Mouse (Mus musculus) embryo, embryonic 10.5 days (tissue): ENCODE data around the gene Gm28845.
A peak's percentile ranks its signal among the peaks of the same experiment; 100 is the strongest.

Experiments used
- DNase-seq: peaks from one replicate; pipeline ENCODE4 v3.0.0-alpha.2; 2015; ENCODE audit warnings: low spot score

Gm28845 gene

DNA sequence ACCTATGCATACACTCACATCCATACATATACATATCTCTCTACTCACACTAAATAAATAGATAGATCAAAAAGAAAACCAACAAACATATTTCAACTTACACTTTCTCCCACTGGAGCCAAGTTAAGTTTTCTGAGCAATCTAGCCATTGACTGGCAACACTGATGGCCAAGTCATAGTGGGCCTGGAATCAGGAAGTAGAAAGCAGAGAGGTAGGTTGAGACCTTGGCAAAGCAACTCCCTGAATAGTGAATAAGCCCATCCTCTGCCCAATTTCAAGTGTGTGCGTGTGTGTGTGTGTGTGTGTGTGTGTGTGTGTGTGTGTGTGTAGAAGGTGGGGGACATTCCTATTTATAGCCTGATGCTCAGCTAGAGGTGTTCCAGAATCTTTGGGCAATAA lies at the start of gene Gm28845:
Gene Gm28845, minus strand, starts transcription at position 121 of the 400 bp plus-strand sequence.
- DNase-seq = no peak

DNA sequence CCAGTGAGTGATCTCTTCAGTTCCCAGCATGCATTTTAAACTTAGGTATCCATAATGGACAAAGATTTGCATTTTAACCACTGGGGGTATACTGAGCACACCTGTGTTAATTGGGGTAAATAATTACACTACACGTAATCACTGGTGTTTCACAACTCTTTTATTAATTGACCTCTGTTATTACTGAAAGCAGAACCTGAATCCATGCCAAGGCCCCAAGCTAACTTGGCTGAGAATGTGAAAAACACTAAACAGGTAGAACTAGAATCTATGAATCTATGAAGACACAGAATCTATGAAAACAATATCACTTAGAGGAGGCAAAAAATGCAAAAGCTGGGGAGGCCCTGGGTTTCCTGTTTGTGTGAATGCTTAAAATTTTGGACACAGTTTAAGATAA lies 48.1 kb upstream of the Gm28845 start:
- DNase-seq = no peak

DNA sequence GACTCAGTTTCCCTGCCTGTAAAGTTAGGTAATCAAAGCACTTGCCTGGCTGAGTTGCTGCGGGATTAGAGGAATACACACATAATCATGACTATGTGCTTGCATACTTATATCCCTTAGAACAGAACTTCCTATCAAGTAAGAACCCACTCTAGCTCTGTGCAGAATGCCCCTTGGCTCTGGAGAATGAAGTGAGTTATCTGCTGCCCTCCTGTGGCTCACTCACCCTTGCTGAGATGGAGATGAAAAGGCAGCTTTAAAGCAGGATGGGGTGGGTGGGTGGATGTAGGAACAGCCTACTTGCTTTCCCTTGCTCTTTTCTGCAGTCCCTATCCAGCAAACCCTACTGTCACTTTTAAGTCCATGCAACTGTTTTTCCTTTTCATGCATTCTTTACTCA lies 42.9 kb upstream of the Gm28845 start:
- no peak for DNase-seq

DNA sequence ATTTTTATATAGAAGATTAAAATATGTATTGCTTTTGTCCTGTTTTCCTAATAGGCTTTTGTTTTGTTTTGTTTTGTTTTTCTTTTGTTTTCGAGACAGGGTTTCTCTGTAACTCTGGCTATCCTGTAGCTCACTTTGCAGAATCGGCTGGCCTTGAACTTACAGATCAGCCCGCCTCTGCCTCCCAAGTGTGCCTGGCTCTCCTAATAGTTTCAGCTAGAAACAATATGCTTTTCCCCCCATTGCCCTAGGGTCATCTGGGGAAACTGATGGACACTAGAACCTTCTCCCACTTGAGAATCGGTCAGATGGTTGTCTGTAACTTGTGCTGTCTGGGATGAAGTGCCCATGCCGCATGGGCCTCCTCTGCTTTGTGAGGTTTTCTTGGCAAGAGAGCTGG lies 36.8 kb upstream of the Gm28845 start:
- DNase-seq = no peak

DNA sequence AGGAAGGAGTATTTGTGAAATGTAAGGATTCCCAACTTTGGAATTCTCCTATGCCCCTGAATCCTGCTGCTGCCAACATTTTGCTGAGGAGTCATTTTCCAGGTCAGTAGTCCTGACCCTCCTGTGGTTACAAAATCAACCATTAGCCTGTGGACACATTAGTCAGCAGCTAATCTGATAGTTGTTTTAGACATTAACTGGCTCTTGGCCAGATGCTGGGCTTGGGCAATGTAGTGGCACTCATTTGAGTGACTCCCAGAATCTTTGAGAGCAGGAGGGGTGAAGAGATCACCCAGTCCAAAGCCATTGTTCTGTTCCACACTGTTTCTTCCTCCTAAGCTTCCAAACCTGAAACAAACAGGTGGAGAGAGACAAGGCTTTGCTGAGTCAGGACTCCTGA lies 35.5 kb upstream of the Gm28845 start:
- DNase-seq = no peak

DNA sequence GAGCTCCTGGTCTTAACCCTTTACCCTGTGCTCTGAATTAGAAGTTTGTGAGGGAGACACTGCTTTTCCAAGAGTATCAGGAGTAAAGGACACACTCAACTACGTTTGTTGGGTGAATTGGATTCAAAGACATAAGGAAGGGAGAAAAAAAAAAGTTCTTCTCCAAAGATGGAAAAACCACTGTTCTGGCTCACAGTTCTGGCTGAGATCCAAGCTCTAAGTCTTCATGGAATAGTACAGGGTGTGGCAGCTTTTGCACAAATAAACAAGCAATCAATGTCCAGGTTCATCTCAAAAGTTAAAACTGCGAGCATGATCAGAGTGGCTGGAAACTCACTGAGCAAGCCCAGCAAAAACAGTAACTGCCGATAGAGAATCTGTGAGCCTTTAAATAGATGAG lies 28.6 kb upstream of the Gm28845 start:
- no peak for DNase-seq

DNA sequence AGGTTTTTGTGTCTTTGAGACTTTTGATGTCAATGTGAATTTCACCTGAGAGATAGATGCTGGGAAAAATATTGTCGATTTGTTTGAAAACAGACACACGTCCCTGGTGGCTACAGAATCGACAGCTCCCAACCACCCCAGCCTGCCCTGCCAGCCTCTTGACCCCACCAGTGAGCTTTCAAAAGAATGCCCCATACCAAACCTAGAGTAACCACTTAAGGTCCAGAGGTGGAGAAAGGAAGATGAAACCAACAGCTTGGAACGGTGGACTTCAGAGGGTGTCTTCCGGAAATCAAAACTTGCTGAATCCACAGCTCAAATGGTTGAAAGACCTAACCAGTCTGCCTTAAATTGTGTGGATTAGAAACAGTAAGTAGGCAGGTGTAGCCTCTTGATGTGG lies 28.0 kb upstream of the Gm28845 start:
- DNase-seq = no peak

DNA sequence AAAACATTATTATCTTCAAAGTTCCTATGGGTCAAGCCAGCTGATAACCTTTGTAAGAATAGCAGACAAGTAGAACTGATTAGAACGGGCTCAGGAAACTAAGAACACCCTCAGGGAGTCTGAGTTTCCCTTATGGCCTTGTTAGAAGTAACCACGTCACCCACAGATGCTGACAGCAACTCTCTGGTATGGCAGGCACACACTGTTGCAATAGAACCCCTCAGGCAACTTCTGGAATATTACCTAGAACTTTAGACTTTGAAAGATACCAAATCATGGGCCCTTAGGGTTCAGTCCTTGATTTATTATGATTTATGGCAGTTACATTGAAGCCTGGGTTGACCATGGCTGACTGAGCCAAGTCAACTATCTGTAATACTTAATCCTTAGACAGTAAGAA lies 27.2 kb upstream of the Gm28845 start:
- no peak for DNase-seq

DNA sequence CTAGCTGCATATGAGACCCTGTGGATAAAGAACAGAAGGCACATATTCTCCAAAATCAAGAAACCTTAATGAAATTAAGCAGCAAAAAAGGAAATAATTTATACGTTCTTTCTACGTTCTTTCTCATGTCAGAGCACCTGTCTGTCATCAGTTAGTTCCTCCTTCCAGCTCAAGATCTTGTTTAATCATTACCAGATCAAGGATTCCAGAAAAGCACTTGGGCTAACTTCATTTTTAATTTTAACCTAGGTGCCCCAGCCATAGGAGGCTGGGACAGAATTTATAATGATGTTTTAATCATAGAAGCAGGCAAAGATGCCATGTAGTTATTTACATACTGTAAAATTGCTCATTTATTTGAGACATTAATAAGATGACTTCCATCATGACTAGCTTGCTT lies 25.4 kb upstream of the Gm28845 start:
- DNase-seq = no peak

DNA sequence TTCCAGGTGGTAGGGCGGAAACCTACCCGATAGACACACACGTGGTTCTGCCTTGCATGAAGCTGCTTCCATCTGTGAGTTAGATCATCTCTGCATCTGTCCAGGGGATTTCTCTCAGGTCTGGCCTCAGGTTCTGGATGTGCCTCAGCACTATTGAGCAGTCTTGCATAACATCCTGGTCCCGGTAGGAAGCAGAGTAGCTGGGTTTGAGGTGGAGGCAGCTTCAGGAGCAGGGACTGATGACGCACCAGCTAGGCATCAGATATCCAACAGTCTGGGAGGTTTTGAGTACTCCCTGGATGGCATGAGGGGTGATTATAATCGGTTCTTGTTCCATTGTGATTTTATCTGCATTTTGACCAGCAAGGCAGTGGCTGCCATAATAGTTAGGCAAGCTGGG lies 18.2 kb upstream of the Gm28845 start:
- no peak for DNase-seq

DNA sequence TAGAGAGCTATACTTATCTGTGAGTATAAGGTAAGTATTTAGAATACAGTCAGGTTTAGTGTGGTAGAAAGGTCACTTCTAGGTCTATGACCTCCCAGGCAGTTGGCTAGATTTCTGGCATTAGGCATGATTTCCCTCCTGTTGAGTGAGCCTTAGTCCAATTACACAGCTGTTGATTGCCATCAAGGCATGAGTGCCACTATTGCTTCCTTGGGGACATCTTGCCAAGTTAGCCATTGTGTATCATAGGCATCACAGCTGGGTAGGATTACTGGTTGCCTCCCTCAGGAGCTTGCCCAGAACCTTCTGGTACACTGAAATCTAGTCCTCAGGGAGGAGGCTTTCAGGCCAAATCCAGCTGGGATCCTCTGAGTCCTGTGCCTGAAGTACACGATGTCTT lies 13.5 kb upstream of the Gm28845 start:
- DNase-seq = no peak

DNA sequence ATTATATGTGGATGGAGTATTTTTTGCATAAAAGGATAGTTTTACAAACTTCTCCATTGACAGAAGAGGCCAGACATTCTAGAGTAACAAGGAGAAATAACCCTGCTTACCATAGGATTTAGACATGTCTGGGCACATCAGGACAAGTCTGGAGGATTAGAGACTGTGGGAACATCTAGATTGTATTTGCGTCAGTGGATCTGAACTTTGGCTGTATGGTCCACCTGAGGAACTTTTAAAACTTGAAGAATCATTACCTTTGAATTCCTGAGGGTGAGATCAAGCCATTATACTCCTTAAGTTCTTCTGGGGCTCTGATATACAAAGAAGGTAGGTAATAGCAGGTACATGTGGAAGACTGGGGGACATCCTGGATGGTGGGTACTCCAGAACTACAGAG lies 12.3 kb upstream of the Gm28845 start:
- no peak for DNase-seq

DNA sequence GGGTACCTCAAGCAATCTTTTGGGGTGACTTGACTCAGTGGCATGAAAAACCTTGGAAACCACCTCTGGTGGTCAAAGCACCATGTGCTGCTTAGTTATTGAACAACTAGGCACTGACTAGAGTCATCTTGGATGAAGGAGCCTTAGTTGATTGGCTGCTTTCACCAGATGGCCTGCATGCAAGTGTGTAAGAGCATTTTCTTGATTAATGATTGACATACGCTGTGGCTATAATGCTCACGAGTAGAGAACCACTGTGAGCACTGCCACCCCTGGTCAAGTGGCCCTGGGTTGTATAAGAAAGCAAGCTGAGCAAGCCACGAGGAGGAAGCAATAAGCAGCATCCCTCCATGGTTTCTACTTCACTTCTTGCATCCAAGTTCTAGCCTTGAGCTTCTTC lies 10.9 kb upstream of the Gm28845 start:
- DNase-seq = no peak

DNA sequence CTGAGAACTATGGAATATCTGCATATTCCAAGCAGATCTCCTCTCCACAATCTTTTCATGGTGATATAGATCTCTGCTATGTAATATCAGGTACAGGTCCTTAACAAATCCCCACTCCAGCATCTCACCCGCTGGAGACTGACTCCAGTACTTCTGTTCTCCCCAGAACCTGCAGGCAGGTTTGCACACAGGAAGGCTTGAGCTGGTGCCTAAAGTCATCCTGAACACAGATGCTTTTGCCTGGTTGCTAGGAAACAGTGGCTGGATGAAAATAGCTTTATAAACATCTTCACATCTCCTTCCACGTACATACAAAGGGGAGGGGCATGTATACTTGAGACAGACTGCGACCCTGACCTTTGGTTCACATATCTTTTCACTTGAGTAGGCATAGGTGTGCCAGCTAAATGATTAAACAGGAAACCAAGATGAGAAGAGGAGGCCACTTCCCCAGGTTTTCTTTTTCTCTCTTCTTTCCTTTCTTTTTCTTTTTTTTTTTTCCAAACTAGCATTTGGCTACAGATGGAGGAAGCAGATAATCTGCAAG lies 10.3 kb upstream of the Gm28845 start:
- no peak for DNase-seq

DNA sequence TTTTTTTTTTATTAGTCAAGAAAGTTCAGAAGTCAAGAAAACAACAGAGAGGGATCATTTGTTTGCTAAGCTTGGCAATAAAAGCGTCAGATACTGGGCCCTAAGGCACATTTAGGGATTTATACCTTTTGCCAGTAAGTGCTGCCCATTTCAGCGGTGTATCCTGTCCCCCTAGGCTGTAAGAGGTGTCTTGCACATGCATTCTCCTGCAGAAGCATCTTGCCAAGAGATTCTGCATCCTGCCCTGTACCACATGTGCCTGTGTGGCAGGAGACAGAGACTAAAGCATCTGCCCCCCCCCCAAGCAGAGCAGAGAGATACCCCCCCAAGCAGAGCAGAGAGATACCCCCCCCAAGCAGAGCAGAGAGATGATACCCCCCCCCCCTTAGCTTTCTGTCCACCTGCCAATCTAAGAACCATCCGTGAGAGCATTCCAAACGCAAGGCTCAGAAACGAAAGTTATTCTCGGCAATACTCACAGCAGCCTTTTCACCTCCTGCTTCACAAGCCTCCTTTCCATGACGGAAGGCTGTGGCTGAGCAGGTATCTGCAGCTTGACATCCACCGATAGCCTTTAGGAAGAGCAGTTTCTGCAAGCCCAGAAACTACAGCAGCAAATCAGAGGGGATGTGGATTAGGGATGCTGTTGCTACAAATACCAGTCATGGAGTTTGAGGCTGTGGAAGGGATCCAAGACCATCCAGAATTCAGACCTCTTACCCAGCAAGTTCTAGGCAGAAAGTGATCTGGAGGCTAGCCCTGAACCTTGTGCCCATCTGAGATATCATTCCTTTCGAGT lies 3.4 kb upstream of the Gm28845 start, which contains the start of gene D630023F18Rik:
Gene D630023F18Rik, minus strand, starts transcription at position 641 of the 799 bp plus-strand sequence.
- DNase-seq = peak; percentile 6

DNA sequence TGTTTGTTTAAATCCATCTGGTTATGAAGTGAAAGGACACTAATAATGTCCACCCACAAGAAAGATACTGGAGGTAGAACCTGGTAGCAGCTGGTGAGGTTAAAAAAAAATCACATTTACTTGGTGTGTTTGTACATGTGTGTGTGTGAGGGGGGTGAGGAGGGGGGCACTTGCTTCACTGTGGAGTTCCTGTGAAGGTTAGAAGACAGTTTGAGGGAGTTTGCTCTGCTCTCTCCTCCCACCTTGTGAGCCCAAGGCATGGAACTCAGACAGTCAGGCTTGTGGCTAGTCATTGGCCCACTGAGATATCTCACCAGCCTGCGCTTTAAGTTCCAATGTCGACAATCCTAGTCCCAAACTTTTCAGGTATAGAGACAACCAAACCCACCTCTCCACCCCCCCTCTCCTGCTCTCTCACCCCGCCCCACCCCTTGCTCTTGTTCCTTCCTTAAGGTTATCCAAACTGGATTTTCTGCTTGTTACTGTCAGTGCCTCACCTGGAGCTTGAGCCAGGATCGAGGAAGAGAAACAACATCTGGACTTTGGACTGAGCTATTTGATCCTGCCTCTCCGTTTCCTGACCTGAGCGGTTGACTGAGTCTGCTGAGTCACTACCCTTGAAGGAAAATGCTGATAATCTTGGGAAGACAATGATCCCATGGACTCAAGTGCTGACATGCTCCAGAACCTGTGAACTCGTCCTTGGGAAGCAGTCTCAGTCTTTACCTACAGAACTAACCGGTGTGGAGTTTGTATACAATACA lies 1.0 kb downstream of the Gm28845 start:
- DNase-seq = no peak

DNA sequence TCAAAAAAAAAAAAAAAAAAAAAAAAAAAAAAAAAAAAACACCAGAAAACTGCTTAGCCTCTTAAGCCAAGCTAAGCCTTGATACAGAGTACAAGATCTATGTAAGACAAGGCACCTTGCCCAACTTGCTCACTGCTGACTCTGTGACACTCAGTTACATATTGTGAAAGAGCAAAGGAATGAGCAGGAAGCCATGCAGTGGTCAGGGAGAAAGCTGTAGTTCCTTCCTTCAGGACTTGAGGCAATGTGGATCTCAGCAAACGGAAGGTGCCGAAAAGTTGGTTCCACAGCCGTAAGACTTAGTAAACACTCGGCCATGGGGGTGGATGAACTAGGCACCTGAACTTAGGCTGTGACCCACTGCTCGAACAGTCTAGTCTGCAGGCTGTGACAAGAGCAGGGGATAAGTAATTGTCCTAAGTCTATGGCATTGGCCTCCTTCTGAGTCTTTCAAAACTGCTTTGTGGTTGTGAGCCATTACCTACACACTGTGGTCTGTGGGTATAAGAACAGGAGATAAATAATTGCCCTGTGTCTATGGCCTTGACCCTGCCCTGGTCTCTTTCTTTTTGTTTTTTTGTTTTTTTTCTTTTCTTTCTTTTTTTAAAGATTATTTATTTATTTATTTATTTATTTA lies 5.7 kb downstream of the Gm28845 start:
- no peak for DNase-seq

DNA sequence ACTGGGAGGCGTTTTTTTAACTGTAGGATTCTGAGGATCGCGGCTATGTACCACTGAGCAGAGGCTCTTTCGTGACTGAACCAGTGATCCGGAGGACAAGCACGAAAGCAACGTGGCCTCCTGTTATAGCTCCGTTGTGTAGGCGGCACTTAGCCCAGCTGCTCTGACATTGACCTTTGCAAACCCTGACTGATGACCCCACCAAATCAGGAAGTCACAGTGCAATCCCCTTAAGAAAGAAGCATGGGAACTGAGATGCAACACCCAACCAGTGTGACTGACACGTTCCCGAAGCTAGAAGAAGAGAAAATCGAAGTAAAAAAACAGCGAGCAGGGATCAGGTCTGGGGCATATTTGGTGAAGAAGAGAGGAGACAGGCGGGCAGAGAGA lies 6.6 kb downstream of the Gm28845 start:
- peak; percentile 35 for DNase-seq

DNA sequence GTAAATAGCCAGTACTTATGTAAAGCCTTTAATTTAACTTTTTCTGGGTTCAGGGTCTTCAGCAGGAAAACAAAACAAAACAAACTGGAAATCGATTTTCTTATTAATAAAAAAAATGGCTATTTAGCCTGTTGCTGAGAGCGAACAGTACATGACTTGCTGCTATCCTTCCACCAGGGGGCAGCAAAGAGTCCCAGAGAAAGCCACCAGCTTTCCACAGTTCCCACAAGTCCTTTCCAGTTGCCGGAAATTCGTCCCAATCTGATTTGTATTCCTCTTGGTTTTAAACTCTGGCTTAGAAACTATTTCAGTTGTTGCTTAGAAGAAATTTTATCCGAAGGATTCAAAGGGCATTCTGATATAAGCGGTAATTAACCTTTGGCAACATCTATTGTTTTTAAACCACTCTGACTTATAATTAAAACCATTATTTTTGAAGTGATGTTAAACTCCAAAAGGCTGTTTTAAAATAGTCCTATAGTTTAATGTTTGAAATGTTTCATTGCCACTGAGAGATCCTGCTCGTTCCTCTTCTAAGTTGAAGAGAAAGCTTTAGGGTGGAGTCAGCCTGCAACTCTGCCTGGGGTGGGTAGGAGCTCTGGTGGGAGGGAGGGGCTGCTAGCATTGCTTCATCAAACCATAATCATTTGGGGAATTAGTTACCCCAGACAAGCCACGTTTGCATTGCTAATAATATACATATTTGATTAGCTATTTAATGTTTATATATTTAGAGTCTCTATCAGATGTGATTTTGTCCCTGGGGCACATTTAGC lies 7.1 kb downstream of the Gm28845 start:
- DNase-seq = peak; percentile 96

DNA sequence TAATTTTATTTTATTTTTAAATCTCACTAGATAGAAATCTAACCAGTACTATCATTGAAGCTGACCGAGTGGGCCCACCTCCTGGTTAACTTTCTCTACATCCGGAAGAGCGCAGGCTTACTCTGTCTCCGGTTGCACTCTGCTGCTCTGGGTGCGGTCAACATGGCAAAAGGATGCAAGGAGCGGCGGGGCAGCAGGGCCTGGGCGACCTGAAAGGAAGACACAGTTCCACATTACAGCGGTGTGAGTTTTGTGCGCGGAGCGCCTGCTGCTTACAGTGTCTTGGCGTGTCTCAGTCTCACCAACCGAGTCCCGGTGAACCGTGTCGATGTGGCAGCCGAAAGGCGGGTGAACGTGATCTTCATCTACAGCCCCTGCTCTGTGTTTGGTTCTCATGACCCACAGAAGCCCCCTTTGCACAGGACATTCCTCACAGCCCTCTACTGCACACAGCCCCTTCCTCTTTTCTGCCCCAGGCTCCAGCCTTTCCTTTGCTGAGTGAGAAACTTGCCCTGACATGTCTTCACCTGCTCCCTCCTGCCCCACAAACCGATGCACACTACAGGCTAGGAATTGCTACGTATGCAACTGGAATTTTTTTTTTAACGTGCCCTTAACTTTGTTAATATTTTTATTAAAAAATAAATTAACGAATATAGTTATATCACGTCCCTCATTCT lies 9.5 kb downstream of the Gm28845 start:
- no peak for DNase-seq

DNA sequence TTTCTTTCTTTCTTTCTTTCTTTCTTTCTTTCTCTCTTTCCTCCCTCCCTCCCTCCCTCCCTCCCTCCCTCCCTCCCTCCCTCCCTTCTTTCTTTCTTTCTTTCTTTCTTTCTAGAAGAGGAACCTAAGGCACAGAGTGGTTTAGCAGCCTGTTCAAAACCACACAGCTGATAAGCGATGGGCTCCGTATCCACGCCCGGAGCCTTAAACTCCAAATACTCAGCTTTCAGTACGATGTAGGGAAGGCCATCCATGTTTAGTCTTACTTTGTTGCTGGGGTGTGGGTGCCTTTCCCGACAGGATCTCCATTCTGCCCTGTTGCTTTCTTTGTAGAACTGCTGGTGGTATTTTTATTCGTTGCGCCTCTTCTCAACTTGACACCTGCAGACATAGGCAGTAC lies 10.2 kb downstream of the Gm28845 start:
- no peak for DNase-seq
